Mouse (Mus musculus): ENCODE measurements around the gene Pkd1.

Pkd1 gene

DNA sequence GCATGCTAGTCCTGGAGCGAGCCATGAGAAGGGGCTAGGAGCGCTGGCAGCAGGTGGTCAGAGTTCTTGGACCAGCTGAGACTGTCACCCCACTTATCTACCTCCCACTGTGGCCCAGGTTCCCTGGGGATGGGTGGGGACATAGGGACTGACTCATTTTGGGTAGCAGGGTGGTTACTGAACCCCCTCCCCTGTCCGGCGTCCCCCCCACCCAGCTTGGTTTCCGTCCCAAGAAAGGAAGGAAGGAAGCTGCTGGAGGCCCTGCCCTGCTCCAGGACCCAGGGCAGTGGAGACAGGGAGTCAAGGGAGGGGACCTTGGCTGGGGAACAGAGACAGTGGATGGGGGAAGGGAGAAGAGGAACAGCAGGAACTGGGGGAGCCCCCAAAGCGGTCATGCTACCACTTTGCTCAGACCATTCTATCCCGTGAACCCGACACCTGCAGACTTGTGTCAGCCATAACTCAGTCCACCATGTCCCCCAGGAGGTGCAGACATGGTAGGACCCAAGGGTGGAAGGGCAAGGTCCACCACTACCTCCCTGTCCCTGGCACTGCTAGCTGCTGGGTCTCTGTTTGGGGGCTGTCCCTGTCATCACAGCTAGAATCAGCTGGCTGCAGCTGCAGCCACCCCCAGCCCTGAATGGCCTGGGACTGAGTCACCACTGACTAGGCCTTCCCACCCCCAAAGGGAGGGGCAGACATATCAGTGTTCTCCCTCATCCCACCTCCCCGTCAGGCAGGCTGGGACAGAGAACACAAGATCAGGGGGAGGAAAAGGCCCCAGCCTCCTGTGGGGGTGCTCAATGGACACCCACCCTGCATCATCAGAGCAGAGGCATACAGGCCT, 95.5 kb downstream of the Pkd1 start:
- no peak for DNase-seq (ENCODE audit: low read depth)

- DNase-seq (ENCODE audit: low read depth) = no peak
Observed at GRCm38 (mm10) chr17:24645916-24646315, 96.3 kb downstream of the Pkd1 start.

All from fibroblast of lung, adult 2 months (primary cell).